In genomic region chr13:100786414-100786867, GRCm38 (mm10) we compare ENCODE assay signal across 8 mouse cellular contexts. TPM values are rescaled to one million over a fixed set of nuclear protein-coding genes. Genes with fewer than 3 reads are reported as not detected.
DNase-seq lines count a peak whose midpoint lies in the region; ATAC-seq lines count a peak whose summit lies in the region.

Gene Ccnb1, minus strand, starts transcription at chr13:100786570.

- H3K27ac ChIP-seq in intestine, embryonic 14.5 days (ENCODE audit: low read depth), result peak within 1 kb of the TSS; percentile 71

- peak; percentile 95 for DNase-seq in adipocyte (ENCODE audit: low spot score)
- DNase-seq in embryo, embryonic 10 days (ENCODE audit: low spot score), result peak; percentile 96
- DNase-seq in gastrocnemius, postnatal 14 days, result peak; percentile 94
- DNase-seq in intestine, embryonic 14.5 days (ENCODE audit: low spot score), result peak; percentile 94
- DNase-seq in left cerebral cortex, postnatal 14 days (ENCODE audit: low spot score in 2 of 2), result peak; percentile 89 to 91
- DNase-seq in mesoderm, embryonic 11.5 days (ENCODE audit: low read depth, low spot score), result peak; percentile 96
- peak; percentile 80 to 82 for DNase-seq in right cerebral cortex, postnatal 36 days (ENCODE audit: low spot score in 2 of 2)
- DNase-seq in yolk sac, embryonic 10.5 days (ENCODE audit: low spot score), result peak; percentile 97

- no peaks in the 10 kb centered on the region for H3K27me3 ChIP-seq in intestine, embryonic 14.5 days (replicated peaks; ENCODE audit: control insufficient read depth, insufficient read depth, low read length)

- under 1% methylated on average over 35 of the region's 35 CpGs for WGBS in intestine, embryonic 14.5 days

- ATAC-seq in intestine, embryonic 14.5 days (replicated peaks; ENCODE audit: low FRiP score, low TSS enrichment, low read depth), result peak; percentile 98

- no peaks in the 10 kb centered on the region for H3K9me3 ChIP-seq in intestine, embryonic 14.5 days (ENCODE audit: control insufficient read depth, low read length)

- peak within 1 kb of the TSS; percentile 93 for H3K9ac ChIP-seq in intestine, embryonic 14.5 days (ENCODE audit: low read length)

- intact Hi-C loops in gastrocnemius, postnatal 14 days (cut with DNase I; ENCODE audit: low total_unique reads), result no loop called here
- intact Hi-C loops in left cerebral cortex, postnatal 14 days (cut with DNase I), result loop anchor here (5.0 kb wide), 1 partner anchor 44 kb away; the partner anchor contains the start of gene Mrps36

- H3K4me3 ChIP-seq in intestine, embryonic 14.5 days (ENCODE audit: low read depth, low read length), result peak within 1 kb of the TSS; percentile 81

- peaks cover 18% of the 10 kb centered on the region for H3K4me1 ChIP-seq in intestine, embryonic 14.5 days (replicated peaks; ENCODE audit: control insufficient read depth, insufficient read depth, low read length)

- H3K36me3 ChIP-seq in intestine, embryonic 14.5 days (ENCODE audit: control insufficient read depth, insufficient read depth, low read length), result peaks cover 33% of the 10 kb centered on the region

- H3K4me2 ChIP-seq in intestine, embryonic 14.5 days (ENCODE audit: low read length), result peak within 1 kb of the TSS; percentile 68

RNA-seq across cellular contexts. Expression of gene Ccnb1, which starts in this region (rescaled TPM):
- 1 to 10 TPM; 4.2 to 4.3 TPM for total RNA-seq in gastrocnemius, postnatal 14 days (2021)
- polyA plus RNA-seq in intestine, embryonic 14.5 days (2014; fragmentation: Nextera tagmentation; extraction: Ambion mirVana), result 242 and 267 TPM in 2 replicates
- total RNA-seq in left cerebral cortex, postnatal 14 days (2021), result 1 to 10 TPM; 2.1 to 2.9 TPM

Comparison
In these comparisons a context has a peak if more than half of its experiments do, and no peak if none do; other contexts are left out.
1. Peak in every context shown above with its lines: DNase-seq, ATAC-seq, H3K4me3 ChIP-seq and H3K27ac ChIP-seq.